Mouse (Mus musculus) liver, embryonic 13.5 days (tissue): Measurements from ENCODE around the gene Snx33. TPM values are rescaled to one million over a fixed set of nuclear protein-coding genes. Genes with fewer than 3 reads are reported as not detected.
"Not testable (repeated sequence)": the region's sequence is repeated elsewhere in the genome, so short reads cannot be mapped to it uniquely, and the experiment has no call there.

Experiments used
- ATAC-seq: fragments of 200-750 bp; cut with Nextera tagmentation; 2 replicates; pipeline ENCODE4 v1.8.0; 2017; ENCODE audit warnings: low read depth, mild to moderate bottlenecking, moderate number of reproducible peaks, moderate library complexity
- DNase-seq: peaks from one replicate; pipeline ENCODE4 v3.0.0; 2022
- H3K27ac ChIP-seq: fragments of 300-500 bp; sonication (generic); 2 replicates; pipeline ENCODE4 v1.5.1; 2015; ENCODE audit warnings: moderate library complexity, mild to moderate bottlenecking, inconsistent platforms
- H3K27me3 ChIP-seq: fragments of 300-500 bp; sonication (generic); 2 replicates; pipeline ENCODE4 v1.6.1; 2015; ENCODE audit warnings: mild to moderate bottlenecking, inconsistent platforms
- H3K36me3 ChIP-seq: fragments of 300-500 bp; sonication (generic); 2 replicates; pipeline ENCODE4 v1.6.1; 2015; ENCODE audit warnings: mild to moderate bottlenecking, inconsistent platforms
- H3K4me1 ChIP-seq: fragments of 300-500 bp; sonication (generic); replicated peaks from 2 replicates; pipeline ENCODE4 v1.6.1; 2015; ENCODE audit warnings: inconsistent platforms
- H3K4me2 ChIP-seq: fragments of 300-500 bp; sonication (generic); 2 replicates; pipeline ENCODE4 v1.6.1; 2015; ENCODE audit warnings: inconsistent platforms, mild to moderate bottlenecking, moderate library complexity
- H3K4me3 ChIP-seq: fragments of 300-500 bp; sonication (generic); replicated peaks from 2 replicates; pipeline ENCODE4 v1.5.1; 2015; ENCODE audit warnings: mild to moderate bottlenecking, inconsistent platforms
- H3K9ac ChIP-seq: fragments of 300-500 bp; sonication (generic); 2 replicates; pipeline ENCODE4 v1.6.1; 2015; ENCODE audit warnings: mild to moderate bottlenecking, inconsistent platforms
- H3K9me3 ChIP-seq: fragments of 300-500 bp; sonication (generic); replicated peaks from 2 replicates; pipeline ENCODE4 v1.6.1; 2016; ENCODE audit warnings: inconsistent platforms
- WGBS: fragments of 180-500 bp; shearing (Covaris S2); methylation state at CpG from one replicate; pipeline ENCODE4 v1.1.7; 2015; ENCODE audit not compliant: insufficient replicate concordance; 5-methylcytosine and 5-hydroxymethylcytosine counted together
- polyA plus RNA-seq: library from polyadenylated mRNA; unstranded; fragments of >200 nt; fragmentation: Nextera tagmentation; extraction: Ambion mirVana; gene quantifications from 2 replicates; pipeline ENCODE4 v1.2.1, GENCODE M21; 2015

The Snx33 gene
- polyA plus RNA-seq, 1 experiment from 2014 or later: 1.2 TPM

GRCm38 (mm10) chr9:56948699-56949098, 20.5 kb upstream of the Snx33 start:
- not testable (repeated sequence) for DNase-seq, H3K9ac ChIP-seq, H3K27me3 ChIP-seq, H3K27ac ChIP-seq, H3K4me3 ChIP-seq, ATAC-seq, H3K4me2 ChIP-seq, H3K9me3 ChIP-seq, H3K36me3 ChIP-seq
- peaks cover 17% of the 10 kb centered on the region for H3K4me1 ChIP-seq
- WGBS: 50% methylated on average over 5 of the region's 5 CpGs

GRCm38 (mm10) chr9:56947481-56947880, 19.3 kb upstream of the Snx33 start:
- not testable (repeated sequence) for H3K4me2 ChIP-seq, H3K36me3 ChIP-seq, H3K9ac ChIP-seq, H3K9me3 ChIP-seq, H3K27me3 ChIP-seq, H3K27ac ChIP-seq, ATAC-seq, H3K4me3 ChIP-seq
- WGBS: 16% methylated on average over 3 of the region's 3 CpGs
- DNase-seq: peak; percentile 29
- H3K4me1 ChIP-seq: peaks cover 17% of the 10 kb centered on the region

GRCm38 (mm10) chr9:56938374-56938773, 10.2 kb upstream of the Snx33 start:
- DNase-seq (no peak), ATAC-seq (no peak)
- no peaks in the 10 kb centered on the region for H3K9me3 ChIP-seq
- H3K4me1 ChIP-seq: peaks cover 29% of the 10 kb centered on the region
- H3K9ac ChIP-seq: peak overlapping the region; percentile 92
- WGBS: under 1% methylated on average over 7 of the region's 7 CpGs
- peaks cover 13% of the 10 kb centered on the region; the same call in 1 of the 2 replicates for H3K36me3 ChIP-seq
- peak overlapping the region; percentile 89 for H3K4me3 ChIP-seq
- peak overlapping the region; percentile 88; the same call in 1 of the 2 replicates for H3K27ac ChIP-seq
- peak overlapping the region; percentile 97 for H3K4me2 ChIP-seq
- H3K27me3 ChIP-seq: no peaks in the 10 kb centered on the region

- ATAC-seq (peak; percentile 91), DNase-seq (peak; percentile 87)
- Histone ChIP-seq H3K36me3 (peaks cover 11% of the 10 kb centered on the region; the same call in 1 of the 2 replicates), H3K27me3 (no peaks in the 10 kb centered on the region), H3K9ac (peak within 1 kb of the TSS; percentile 92), H3K27ac (peak within 1 kb of the TSS; percentile 88), H3K4me1 (peaks cover 29% of the 10 kb centered on the region), H3K4me2 (peak within 1 kb of the TSS; percentile 97), H3K4me3 (peak within 1 kb of the TSS; percentile 89), H3K9me3 (no peaks in the 10 kb centered on the region)
- WGBS: under 1% methylated on average over 73 of the region's 73 CpGs
These were observed 9.3 kb upstream of the Snx33 start, which contains the start of gene Imp3 for GRCm38 (mm10) chr9:56937223-56938160. Imp3 (plus strand) TSS chr9:56937475.

- 0 out of 2 replicates have a peak, but pooled peaks have one; percentile 3 for ATAC-seq
These were observed 8.7 kb upstream of the Snx33 start for GRCm38 (mm10) chr9:56936861-56937222.

GRCm38 (mm10) chr9:56930556-56930955, 2.4 kb upstream of the Snx33 start:
- H3K9ac ChIP-seq: no peak overlapping the region
- ATAC-seq: no peak
- peaks cover 28% of the 10 kb centered on the region for H3K4me1 ChIP-seq
- WGBS: 44% methylated on average over 1 of the region's 1 CpGs
- H3K27ac ChIP-seq: no peak overlapping the region
- no peak overlapping the region for H3K4me2 ChIP-seq
- no peaks in the 10 kb centered on the region for H3K36me3 ChIP-seq
- H3K9me3 ChIP-seq: no peaks in the 10 kb centered on the region
- DNase-seq: no peak
- peaks cover 48% of the 10 kb centered on the region for H3K27me3 ChIP-seq
- H3K4me3 ChIP-seq: no peak overlapping the region

More at GRCm38 (mm10) chr9:56936861-56937222, 8.7 kb upstream of the Snx33 start:
- peaks cover 29% of the 10 kb centered on the region for H3K4me1 ChIP-seq
- peak overlapping the region; percentile 68 for H3K9ac ChIP-seq
- no peaks in the 10 kb centered on the region for H3K9me3 ChIP-seq
- H3K27ac ChIP-seq: peak overlapping the region; percentile 67
- WGBS: 14% methylated on average over 6 of the region's 6 CpGs
- DNase-seq: no peak
- H3K4me2 ChIP-seq: peak overlapping the region; percentile 77
- no peaks in the 10 kb centered on the region for H3K27me3 ChIP-seq
- peak overlapping the region; percentile 89 for H3K4me3 ChIP-seq
- H3K36me3 ChIP-seq: 0 out of 2 replicates have a peak, but pooled peaks cover 8% of the 10 kb centered on the region

- Histone ChIP-seq H3K4me2 (no peak overlapping the region), H3K36me3 (no peaks in the 10 kb centered on the region), H3K4me3 (no peak overlapping the region), H3K4me1 (peaks cover 37% of the 10 kb centered on the region), H3K27me3 (peaks cover 48% of the 10 kb centered on the region), H3K9me3 (no peaks in the 10 kb centered on the region), H3K27ac (no peak overlapping the region), H3K9ac (no peak overlapping the region)
- ATAC-seq: no peak
- DNase-seq: no peak
- WGBS: 42% methylated on average over 4 of the region's 4 CpGs
These were observed 1.3 kb upstream of the Snx33 start for GRCm38 (mm10) chr9:56929496-56929895.

GRCm38 (mm10) chr9:56927191-56928012, 769 bp downstream of the Snx33 start:
- Histone ChIP-seq H3K9me3 (no peaks in the 10 kb centered on the region), H3K9ac (peak overlapping the region; percentile 76), H3K4me3 (peak overlapping the region; percentile 67), H3K4me2 (peak overlapping the region; percentile 84), H3K36me3 (no peaks in the 10 kb centered on the region), H3K27ac (peak overlapping the region; percentile 70), H3K4me1 (peaks cover 55% of the 10 kb centered on the region), H3K27me3 (peaks cover 48% of the 10 kb centered on the region)
- WGBS: 2% methylated on average over 35 of the region's 35 CpGs
- ATAC-seq (0 out of 2 replicates have a peak, but pooled peaks have one; percentile 29), DNase-seq (no peak)

- Histone ChIP-seq H3K4me1 (peaks cover 55% of the 10 kb centered on the region), H3K27me3 (peaks cover 46% of the 10 kb centered on the region), H3K4me3 (no peak overlapping the region), H3K9ac (no peak overlapping the region; the same call in 1 of the 2 replicates), H3K4me2 (peak overlapping the region; percentile 84), H3K36me3 (peaks cover 6% of the 10 kb centered on the region), H3K9me3 (no peaks in the 10 kb centered on the region), H3K27ac (no peak overlapping the region; the same call in 1 of the 2 replicates)
- DNase-seq (no peak), ATAC-seq (no peak)
- WGBS: 67% methylated on average over 10 of the region's 10 CpGs
These were observed 1.8 kb downstream of the Snx33 start for GRCm38 (mm10) chr9:56926387-56926786.

GRCm38 (mm10) chr9:56926025-56926360, 2.2 kb downstream of the Snx33 start:
- Histone ChIP-seq H3K27me3 (peaks cover 42% of the 10 kb centered on the region), H3K27ac (no peak overlapping the region), H3K36me3 (peaks cover 6% of the 10 kb centered on the region), H3K9ac (no peak overlapping the region), H3K4me3 (no peak overlapping the region), H3K4me2 (peak overlapping the region; percentile 84; the same call in 1 of the 2 replicates), H3K9me3 (no peaks in the 10 kb centered on the region), H3K4me1 (peaks cover 55% of the 10 kb centered on the region)
- DNase-seq: no peak
- no peak for ATAC-seq
- WGBS: 84% methylated on average over 10 of the region's 10 CpGs
